14 mouse cellular contexts compared by ENCODE assay signal in the genomic region with DNA sequence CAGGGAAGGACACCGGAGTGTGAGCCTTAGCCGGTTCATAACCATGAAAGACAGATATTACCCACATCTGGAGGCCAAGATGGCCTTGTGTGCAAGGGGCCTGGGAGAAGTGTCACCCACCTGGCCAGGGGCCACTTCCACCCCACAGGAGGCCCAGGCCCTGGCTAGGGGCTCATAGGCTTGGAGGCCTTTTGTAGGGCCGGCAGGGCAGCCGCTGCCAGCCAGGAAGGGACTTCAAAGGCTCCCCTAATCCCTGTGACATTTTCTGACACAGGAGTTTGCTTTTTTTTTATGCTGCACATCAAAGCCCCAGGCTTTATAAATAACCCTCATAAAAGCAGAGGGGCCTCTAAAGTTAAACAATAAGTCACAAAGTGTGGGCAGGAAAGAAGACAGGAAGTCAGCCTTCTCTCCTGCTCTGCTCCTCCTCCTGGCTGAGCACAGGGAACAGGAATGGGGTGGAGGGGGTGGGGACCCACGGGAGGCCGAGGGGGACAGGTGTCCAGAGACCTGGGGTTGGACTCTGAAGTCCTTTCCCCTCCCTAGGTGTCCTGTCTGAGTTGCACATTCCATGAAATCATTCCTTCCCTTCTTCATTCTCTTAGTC. TPM values are rescaled to one million over a fixed set of nuclear protein-coding genes. Genes with fewer than 3 reads are reported as not detected.
A peak's percentile ranks its signal among the peaks of the same experiment; 100 is the strongest.
DNase-seq lines count a peak whose midpoint lies in the region; ATAC-seq lines count a peak whose summit lies in the region.
"Had no signal": no experiment of that assay in that cellular context is flagged by ENCODE, and none has a peak within 500 bp of the region (broad histone marks: within the 10 kb centered on the region; RNA-seq: fewer than 3 reads in every experiment).

No protein-coding gene starts in this region.

- H3K4me2 ChIP-seq in heart, embryonic 13.5 days = no peak overlapping the region
- H3K4me2 ChIP-seq in hindbrain, embryonic 14.5 days (replicated peaks) = no peak overlapping the region
- H3K4me2 ChIP-seq in midbrain, embryonic 15.5 days = no peak overlapping the region
- H3K4me2 ChIP-seq: embryonic facial prominence, embryonic 13.5 days; hindbrain, embryonic 15.5 days had no signal

- peaks cover 10% of the 10 kb centered on the region for H3K4me1 ChIP-seq in heart, embryonic 13.5 days
- H3K4me1 ChIP-seq in hindbrain, embryonic 14.5 days (replicated peaks; ENCODE audit: control insufficient read depth, insufficient read depth, low read length) = peaks cover 15% of the 10 kb centered on the region
- H3K4me1 ChIP-seq in midbrain, embryonic 15.5 days = peaks cover 11% of the 10 kb centered on the region

- no peak for DNase-seq in heart, postnatal 25 days (ENCODE audit: low spot score)
- peak; percentile 58 for DNase-seq in adrenal gland, postnatal 25 days
- no peak for DNase-seq in hindbrain, embryonic 14.5 days (ENCODE audit: low spot score)
- DNase-seq in frontal cortex, postnatal 36 days (ENCODE audit: low spot score in 2 of 2) = no peak
- DNase-seq in left cerebral cortex, postnatal 25 days (ENCODE audit: low spot score in 2 of 2) = no peak
- no peak for DNase-seq in gastrocnemius, postnatal 10 days
- DNase-seq: gastrocnemius, postnatal 14 days; thymus, adult 2 months had no signal

- no peaks in the 10 kb centered on the region for H3K27me3 ChIP-seq in heart, embryonic 13.5 days (replicated peaks)
- H3K27me3 ChIP-seq in hindbrain, embryonic 14.5 days (ENCODE audit: control insufficient read depth, insufficient read depth, low read length) = no peaks in the 10 kb centered on the region
- H3K27me3 ChIP-seq in midbrain, embryonic 15.5 days (replicated peaks) = no peaks in the 10 kb centered on the region
- H3K27me3 ChIP-seq: embryonic facial prominence, embryonic 13.5 days; hindbrain, embryonic 15.5 days had no signal

- no peak overlapping the region for H3K4me3 ChIP-seq in heart, embryonic 13.5 days
- no peak overlapping the region for H3K4me3 ChIP-seq in hindbrain, embryonic 14.5 days (replicated peaks; ENCODE audit: low read length)
- no peak overlapping the region for H3K4me3 ChIP-seq in midbrain, embryonic 15.5 days
- H3K4me3 ChIP-seq: embryonic facial prominence, embryonic 13.5 days; hindbrain, embryonic 15.5 days had no signal

- intact Hi-C loops in heart, postnatal 25 days (cut with DNase I) = no loop called here
- intact Hi-C loops in left cerebral cortex, postnatal 25 days (cut with DNase I) = no loop called here

- no peaks in the 10 kb centered on the region for H3K36me3 ChIP-seq in heart, embryonic 13.5 days
- no peaks in the 10 kb centered on the region for H3K36me3 ChIP-seq in hindbrain, embryonic 14.5 days (replicated peaks; ENCODE audit: control insufficient read depth, insufficient read depth)
- no peaks in the 10 kb centered on the region for H3K36me3 ChIP-seq in midbrain, embryonic 15.5 days (replicated peaks)
- H3K36me3 ChIP-seq: embryonic facial prominence, embryonic 13.5 days; hindbrain, embryonic 15.5 days had no signal

- no peak overlapping the region for H3K27ac ChIP-seq in heart, embryonic 13.5 days (replicated peaks)
- H3K27ac ChIP-seq in hindbrain, embryonic 14.5 days = peak overlapping the region; percentile 20; the same call in 1 of the 2 replicates
- H3K27ac ChIP-seq in midbrain, embryonic 15.5 days = peak overlapping the region; percentile 15; the same call in 1 of the 2 replicates
- H3K27ac ChIP-seq: embryonic facial prominence, embryonic 13.5 days; hindbrain, embryonic 15.5 days had no signal

- peak overlapping the region; percentile 61; the same call in 1 of the 2 replicates for H3K9ac ChIP-seq in heart, embryonic 13.5 days
- H3K9ac ChIP-seq in hindbrain, embryonic 14.5 days = no peak overlapping the region
- no peak overlapping the region for H3K9ac ChIP-seq in midbrain, embryonic 15.5 days
- H3K9ac ChIP-seq: embryonic facial prominence, embryonic 13.5 days; hindbrain, embryonic 15.5 days had no signal

- ATAC-seq in heart, embryonic 13.5 days (ENCODE audit: extremely low read depth, insufficient number of reproducible peaks, low FRiP score, low TSS enrichment) = no peak
- ATAC-seq in hindbrain, embryonic 14.5 days (ENCODE audit: low FRiP score) = no peak
- no peak for ATAC-seq in midbrain, embryonic 15.5 days (replicated peaks)

- WGBS in heart, embryonic 13.5 days = 27% methylated on average over 6 of the region's 6 CpGs
- 26% methylated on average over 6 of the region's 6 CpGs for WGBS in hindbrain, embryonic 14.5 days
- 10% methylated on average over 6 of the region's 6 CpGs for WGBS in midbrain, embryonic 15.5 days

- peaks cover 5% of the 10 kb centered on the region; the same call in 1 of the 2 replicates for H3K9me3 ChIP-seq in heart, embryonic 13.5 days
- H3K9me3 ChIP-seq in hindbrain, embryonic 14.5 days (ENCODE audit: control insufficient read depth, low read length) = peaks cover 3% of the 10 kb centered on the region
- H3K9me3 ChIP-seq in midbrain, embryonic 15.5 days = no peaks in the 10 kb centered on the region
- H3K9me3 ChIP-seq: embryonic facial prominence, embryonic 13.5 days; hindbrain, embryonic 15.5 days had no signal

RNA-seq across cellular contexts. Expression of a gene that starts 16.8 kb away (rescaled TPM):
- polyA plus RNA-seq in heart, embryonic 13.5 days (2015; fragmentation: Nextera tagmentation; extraction: Ambion mirVana) = 0.59 and 0.79 TPM in 2 replicates
- 1 to 10 TPM; 2.4 to 4.2 TPM for total RNA-seq in heart, postnatal 25 days (2021)
- total RNA-seq in adrenal gland, postnatal 25 days (2021) = 26.9 and 39.8 TPM in 2 replicates
- polyA plus RNA-seq in hindbrain, embryonic 14.5 days (2014; fragmentation: Nextera tagmentation; extraction: Ambion mirVana) = 6.6 and 6.7 TPM in 2 replicates
- polyA plus RNA-seq in midbrain, embryonic 15.5 days (2015; fragmentation: Nextera tagmentation; extraction: Ambion mirVana) = 7.1 and 8.1 TPM in 2 replicates
- 10 to 100 TPM in 1 of 2 experiments, 1 to 10 TPM in 1; 6.8 to 12.8 TPM for total RNA-seq in left cerebral cortex, postnatal 25 days (2021)
- 1 to 10 TPM; 1.5 to 1.8 TPM for total RNA-seq in gastrocnemius, postnatal 10 days (2021)
- total RNA-seq: CH12.LX; monocyte, adult 5-6 weeks had no signal
